Mouse (Mus musculus): Measurements from ENCODE around the gene Gne.

Gne gene

DNA sequence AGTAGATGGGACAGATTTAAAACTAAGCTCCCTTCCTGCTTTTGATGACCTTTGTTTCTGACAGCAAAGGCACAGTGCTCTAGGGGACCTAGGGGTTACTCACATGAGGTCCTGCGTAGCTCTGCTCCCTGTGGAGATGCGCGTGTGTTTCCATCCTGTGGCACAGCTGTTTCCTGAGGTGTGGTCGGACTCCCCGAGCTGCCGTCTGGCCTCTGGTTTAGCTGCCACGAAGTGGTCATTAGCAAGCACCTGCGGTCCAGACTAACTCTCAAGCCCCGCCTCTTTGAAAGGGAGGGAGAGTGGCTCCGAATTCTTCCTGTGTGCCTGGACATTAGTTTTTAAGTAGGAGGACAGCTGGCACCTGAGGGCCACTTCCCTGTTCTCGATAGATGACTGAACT lies at the start of gene Gne:
Gene Gne (minus strand): TSS at position 233 of the 400 bp plus-strand sequence.
- no peak for DNase-seq (ENCODE audit: extremely low read depth, low read depth, low spot score)

DNA sequence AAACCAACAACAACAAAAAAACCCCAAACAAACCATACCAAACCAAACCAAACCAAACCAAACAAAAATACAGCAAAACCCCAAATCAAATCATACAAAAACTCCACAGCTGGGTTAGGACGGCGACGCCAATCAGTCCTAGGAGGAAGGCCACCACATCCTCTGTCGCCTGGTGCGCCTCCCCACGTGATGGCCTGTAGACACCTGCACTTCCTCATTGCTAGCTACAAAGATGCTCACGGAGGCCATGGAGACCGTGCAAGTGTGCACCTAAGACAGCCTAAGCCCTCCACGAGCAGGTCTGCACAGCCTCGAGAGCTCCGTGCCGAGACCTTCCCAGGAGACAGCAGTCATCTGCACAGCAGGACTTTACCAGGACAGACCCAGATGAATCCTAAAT lies 42.8 kb upstream of the Gne start:
- no peak for DNase-seq (ENCODE audit: extremely low read depth, low read depth, low spot score)

DNA sequence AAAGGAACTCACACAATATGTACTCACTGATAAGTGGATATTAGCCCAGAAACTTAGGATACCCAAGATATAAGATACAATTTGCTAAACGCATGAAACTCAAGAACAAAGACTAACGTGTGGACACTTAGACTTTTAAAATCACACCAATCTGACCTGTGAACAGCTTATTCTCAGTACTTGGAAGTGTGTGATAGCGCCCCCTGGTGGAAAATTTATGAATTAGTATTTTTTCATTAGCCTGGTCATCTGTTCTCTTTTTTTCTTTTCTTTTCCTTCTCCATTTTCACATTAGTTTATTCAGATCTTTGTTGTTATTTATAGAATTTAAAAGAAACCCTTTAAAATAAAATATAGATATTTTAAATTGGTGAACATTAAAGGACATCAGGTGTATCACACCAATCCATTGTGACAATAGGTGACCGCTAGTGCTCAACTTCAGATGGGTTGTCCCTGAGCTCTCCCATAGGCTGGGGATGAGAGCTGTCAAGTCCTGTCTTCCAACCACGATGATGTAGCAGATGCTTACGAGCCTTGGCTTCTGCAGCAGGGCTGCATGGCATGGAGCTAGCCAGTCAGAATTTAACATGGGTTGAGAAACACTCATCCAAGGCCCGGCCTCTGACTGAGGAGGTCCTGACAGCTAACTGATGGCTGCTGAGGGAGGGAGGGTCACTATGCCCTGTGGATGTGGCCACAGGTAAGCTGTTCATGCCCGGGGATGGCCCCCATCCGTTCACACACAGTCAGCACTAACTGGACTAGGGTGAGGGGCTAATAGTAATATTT lies 35.6 kb upstream of the Gne start:
- DNase-seq (ENCODE audit: extremely low read depth, low read depth, low spot score): no peak

DNA sequence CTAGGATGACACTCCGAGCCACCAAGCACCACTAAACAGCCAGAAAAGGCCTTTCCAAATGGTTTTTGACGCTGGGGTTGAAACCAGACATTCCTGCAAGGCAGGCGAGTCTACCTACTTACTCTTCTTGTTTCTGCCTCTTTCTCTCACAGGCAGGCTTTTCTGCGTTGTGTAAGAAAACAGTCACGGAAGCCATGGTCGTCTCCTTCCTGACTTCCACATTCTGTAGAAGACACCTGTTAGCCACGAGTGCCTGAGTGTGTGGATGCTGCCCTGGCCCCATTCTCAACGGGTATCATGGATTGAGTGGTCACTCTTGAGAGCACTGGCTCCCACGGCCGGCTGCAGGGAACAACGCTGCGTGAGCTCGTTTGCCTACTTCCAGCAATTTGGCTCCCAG lies 31.1 kb upstream of the Gne start:
- DNase-seq (ENCODE audit: extremely low read depth, low read depth, low spot score): no peak

DNA sequence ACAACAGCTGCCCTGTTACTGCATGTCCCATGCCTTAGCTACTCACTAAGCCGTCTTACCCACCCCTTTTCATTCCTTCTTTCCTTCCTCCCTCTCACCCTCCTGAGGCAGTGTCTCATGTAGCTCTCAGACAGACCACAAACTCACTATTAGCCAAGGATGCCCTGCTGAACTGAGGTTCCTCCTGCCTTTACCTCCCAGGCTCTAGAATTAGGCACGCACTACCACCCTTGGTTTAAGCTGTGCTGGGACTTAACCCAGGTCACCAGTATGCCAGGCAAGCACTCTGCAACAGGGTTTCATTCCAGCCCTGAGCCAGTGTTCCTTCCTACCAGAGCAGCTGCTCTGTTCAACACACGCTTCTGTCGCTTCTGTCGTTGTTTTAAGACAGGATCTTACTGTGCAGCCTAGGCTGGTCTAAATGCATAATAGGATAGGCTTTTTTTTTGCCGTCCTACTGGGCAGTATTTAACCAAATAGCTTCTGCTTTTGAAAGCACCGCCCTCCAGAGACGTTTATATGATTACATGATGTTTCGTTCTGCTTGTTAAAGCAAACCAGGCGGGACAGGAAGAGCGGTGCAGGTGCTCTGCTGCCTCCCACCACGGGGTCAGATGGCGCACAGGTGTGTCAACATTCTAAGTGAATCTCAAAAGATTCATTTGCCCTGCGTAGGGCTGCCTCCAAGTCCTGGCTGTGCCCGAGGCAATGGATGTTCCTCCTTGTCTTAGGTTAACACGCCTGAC lies 29.6 kb upstream of the Gne start:
- DNase-seq (ENCODE audit: extremely low read depth, low read depth, low spot score): no peak

DNA sequence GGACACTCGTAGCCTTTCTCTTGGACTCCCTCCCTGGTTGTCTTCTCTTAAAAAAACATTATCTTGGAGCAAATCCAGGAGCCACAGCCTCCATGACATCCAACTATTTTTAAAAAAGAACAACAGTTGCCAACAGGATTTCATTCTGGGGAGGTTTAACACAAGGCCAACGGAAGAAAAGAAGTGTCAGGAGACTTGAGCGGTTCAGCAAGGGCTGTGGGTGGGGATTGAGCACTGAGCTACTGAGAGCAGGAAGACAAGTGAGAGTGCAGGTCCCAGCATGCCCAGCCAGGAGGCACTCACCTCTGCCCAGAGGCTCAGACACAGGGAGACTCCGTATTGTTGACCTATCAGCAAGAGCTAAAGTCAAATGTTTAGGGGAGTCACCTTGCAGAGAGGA lies 28.8 kb upstream of the Gne start:
- no peak for DNase-seq (ENCODE audit: extremely low read depth, low read depth, low spot score)

DNA sequence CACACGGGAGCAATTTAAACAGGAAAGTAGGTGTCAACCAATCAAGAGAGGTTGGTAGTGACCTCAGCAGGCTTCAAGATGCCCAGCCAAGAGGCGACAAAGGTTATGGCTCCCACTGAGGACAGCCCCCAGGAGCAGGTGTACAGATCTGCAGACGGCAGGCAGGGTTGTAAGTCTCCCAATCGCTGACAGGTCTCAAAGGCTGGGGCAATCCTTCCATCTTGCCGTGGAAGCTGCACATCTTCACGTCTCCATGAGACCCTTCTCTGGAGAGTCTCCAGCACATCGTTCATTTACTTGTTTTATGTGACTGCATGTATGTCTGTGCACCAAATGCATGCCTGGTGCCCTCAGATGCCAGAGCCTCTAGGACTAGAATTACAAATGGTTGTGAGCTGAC lies 26.8 kb upstream of the Gne start:
- no peak for DNase-seq (ENCODE audit: extremely low read depth, low read depth, low spot score)

DNA sequence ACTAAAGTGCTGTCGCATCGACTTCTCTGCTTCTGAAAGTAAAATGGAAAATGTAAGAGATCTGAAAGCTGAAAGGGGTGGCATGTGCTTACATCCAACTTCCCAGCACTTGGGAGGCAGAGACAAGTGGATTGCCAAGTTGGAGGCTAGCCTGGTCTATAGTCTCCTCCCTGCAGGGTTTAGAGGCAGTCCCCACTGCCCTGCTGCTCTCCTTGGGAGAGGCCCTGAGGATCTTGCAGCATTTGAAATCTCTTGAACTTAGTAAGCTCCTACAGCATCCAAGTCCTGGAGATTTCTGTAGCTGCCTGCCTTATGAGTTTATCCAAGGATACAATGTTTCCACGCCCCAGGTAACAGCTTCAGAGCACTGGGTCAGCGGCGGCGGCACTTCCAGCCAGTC lies 24.3 kb upstream of the Gne start:
- no peak for DNase-seq (ENCODE audit: extremely low read depth, low read depth, low spot score)

DNA sequence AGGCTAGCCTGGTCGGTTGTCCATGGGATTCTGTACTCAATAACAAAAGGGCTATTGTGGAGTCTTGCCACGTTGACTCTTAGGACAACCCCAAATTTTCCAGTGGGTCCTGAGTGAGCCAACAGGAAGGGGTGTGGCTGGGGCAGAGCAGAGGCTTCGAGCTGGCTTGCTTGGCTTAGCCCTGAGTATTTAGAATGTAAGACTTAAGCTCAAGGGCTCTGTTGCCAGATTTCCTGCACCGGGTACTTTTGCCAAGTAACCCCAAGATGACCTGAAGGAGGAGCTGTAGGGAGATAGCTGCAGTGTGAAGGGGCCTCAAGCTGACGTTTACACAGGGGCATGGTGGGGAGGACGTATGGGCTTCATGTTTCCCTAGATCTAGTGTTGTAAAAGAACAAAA lies 23.4 kb upstream of the Gne start:
- DNase-seq (ENCODE audit: extremely low read depth, low read depth, low spot score): no peak

DNA sequence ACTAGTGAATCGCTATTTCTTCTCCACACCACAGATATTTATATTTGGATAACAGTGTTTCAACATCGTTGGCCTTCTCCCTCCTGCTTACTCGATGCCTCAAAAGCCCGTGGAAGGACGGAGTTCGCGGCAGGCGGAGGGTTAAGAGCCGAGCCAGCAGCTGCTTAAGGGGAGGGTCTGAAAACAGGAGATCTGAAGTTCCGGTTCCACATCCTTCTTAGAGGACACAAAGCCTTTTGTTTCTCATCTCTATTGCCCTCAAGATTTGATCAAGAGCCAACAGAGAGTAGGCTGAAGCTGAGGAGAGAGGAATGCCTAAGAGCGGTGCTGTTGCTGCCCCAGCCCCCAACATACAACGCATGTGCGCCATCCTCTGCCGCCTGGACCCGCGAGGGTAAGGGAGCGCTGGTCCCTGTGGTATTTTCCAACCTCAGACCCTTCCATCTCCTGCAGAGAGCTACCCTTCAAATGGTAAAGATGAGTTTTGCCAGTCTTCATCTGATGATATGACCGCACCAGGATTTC lies 22.4 kb upstream of the Gne start:
- DNase-seq (ENCODE audit: extremely low read depth, low read depth, low spot score): no peak

DNA sequence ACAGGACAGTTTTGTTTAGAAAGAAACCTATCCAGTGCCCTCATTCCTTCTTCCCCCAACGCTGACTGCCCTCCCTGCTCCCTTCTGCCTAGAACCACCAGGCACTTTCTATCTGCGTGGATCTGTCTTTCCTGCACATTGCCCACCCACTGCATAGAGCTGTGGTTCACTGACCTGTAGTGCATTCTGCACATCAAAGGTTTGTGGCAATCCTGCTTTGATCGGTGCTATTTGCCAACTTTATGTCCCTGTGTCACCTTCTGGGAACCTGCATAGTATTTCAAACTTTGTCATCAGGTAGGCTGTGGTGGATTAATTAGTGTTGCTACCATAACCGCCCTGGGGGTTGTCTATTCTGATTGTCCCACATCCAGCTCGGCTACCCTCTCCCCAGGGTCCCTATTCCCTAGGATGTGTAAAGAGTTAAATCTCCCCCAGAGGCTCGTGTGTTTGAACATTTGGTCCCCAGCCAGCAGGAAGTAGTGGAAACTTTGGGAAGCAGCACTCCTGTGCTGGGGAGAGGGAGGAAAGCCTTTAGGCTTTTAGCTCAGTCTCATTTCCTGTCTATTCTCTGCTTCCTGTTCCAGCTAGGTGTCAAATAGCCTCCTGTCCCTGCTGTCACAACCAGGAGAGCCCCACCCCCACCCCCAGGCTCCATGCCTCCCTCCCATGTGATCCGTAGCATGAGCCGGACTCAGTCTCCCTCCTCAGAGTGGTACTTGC lies 20.4 kb upstream of the Gne start:
- DNase-seq (ENCODE audit: extremely low read depth, low read depth, low spot score): no peak

DNA sequence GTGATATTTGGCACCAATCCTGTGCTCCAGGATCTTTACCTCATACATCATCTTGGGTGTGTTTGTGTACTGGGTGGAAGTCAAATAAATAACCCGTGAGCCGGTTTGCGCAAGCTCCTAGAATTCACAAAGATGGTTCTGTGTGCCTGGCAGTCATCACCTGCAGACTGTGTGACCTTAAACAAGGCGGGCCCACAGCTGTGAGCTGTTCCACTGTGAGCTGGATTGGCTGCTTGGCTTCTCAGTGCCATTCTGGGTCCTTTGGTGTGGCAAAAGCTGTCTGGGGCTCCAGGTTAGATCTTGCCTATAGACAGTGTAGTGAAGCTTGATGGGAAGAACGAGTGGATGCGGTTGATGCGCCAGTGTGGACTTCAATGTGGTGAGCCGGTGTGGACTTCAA lies 19.6 kb upstream of the Gne start:
- DNase-seq (ENCODE audit: extremely low read depth, low read depth, low spot score): no peak

DNA sequence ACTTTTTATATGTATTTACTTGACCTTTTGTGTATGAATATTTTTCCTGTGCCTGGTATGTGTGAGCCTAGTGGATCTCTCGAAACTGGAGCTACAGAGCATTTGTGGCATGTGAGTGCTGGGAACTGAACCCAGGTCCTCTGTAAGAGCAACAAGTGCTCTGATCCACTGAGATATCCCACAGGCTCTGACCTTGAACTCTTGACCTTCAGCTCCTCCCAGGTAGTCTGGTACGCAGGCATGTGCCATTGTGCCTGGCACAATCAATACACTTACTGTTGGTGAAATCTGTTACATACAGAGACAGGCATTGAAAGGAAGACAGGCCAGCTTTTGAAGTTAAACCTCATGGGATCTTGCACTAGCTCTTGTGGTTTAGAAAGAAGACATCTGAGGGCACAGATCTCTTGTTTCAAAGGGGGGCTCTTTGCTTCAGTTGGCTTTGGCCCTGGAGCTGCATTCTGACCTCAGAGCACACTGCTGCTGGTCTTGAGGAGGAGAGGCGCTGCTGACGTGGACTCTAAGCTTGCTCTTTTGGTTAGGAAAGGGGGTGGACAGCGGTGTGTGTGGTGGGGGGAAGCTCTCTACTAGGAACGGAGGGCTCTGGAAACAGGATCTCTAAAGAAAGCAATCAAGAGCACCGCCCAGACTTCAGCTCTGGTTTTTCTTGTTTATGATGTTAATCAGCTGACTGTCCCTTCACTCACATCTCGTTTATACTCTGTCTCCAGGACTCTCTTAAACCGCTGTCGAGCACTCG lies 13.8 kb upstream of the Gne start:
- DNase-seq (ENCODE audit: extremely low read depth, low read depth, low spot score): no peak

DNA sequence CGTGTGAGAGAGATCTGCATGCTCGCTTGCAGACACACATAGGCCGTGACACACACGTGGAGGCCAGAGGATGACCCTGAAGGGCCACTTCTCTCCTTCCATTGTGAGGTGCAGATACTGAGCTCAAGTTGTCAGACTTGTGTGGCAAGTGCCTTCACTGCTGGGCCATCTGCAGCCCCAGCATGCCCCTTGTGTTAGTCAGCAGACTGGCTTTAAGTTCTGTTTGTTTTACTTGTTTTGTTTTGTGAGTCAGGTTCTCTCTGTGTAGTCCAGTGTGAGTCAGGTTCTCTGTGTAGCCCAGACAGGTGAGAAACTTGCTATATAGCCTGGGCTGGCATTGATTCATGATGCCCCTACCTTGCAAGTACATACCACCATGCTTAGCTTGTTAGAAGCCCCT lies 10.5 kb upstream of the Gne start:
- DNase-seq (ENCODE audit: extremely low read depth, low read depth, low spot score): no peak

DNA sequence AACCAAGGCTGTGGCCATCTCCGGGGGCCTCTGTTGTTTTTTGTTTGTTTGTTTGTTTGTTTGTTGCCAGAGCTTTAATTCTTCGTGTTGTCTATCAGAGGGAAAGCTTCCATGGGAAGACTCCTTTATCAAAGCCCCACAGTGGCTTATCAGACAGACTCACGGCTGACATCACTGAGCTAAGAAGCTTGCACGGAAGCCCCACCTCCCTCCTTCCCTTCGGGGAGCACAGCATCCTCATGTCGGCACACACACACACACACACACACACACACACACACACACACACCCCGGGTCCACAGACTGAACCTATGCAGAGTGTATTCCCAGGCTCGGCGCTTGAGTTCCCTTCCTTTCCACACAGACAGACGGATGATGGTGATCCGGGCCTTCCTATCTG lies 8.4 kb upstream of the Gne start:
- DNase-seq (ENCODE audit: extremely low read depth, low read depth, low spot score): no peak

DNA sequence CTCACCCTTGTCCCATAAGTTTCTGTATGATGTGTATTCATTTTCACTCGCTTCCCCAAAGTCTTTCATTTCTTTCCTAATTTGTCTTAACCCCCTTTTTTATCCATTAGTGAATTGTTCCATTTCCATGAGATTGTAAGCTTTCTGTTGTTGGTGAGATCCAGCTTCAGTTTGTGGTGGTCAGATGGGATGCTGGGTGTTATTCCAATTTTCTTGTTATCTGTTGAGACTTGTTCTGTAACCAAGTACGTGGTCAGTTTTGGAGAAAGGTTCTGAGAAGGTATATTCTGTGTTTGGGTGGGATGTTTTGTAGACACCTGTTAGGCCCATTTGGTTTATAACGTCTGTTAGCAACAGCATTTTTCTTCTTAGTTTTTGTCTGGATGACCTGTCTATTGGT lies 1.6 kb upstream of the Gne start:
- DNase-seq (ENCODE audit: extremely low read depth, low read depth, low spot score): no peak

DNA sequence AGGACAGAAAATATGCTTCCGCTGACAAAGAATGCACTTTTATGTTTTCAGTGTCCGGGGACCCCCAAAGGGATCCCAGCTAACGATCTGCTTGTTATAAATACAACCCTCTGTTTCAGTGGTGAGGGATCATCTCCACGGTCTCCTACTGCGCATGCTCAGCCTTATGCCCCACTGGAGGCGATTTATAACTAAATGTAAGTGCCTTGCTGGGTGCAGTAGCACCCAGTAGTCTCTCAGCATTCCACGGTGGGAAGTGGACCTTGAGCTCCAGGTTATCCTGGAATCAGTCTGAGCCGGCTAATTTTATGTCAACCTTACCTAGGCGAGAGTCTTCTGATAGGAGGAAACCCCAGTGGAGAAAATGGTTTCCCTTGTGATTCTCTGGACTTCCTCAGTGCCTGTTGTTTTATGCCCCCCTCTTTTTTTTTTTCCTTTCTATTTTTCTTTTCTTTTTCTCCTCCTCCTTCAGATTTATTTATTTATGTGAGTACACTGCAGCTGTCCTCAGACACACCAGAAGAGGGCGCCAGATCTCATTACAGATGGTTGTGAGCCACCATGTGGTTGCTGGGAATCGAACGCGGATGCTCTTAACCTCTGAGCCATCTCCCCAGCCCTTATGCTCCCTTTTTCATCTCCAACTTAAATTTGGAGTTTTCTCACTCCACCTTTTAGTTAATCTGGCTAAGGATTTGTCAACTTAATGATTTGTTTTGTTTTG lies 787 bp upstream of the Gne start:
- DNase-seq (ENCODE audit: extremely low read depth, low read depth, low spot score): no peak

DNA sequence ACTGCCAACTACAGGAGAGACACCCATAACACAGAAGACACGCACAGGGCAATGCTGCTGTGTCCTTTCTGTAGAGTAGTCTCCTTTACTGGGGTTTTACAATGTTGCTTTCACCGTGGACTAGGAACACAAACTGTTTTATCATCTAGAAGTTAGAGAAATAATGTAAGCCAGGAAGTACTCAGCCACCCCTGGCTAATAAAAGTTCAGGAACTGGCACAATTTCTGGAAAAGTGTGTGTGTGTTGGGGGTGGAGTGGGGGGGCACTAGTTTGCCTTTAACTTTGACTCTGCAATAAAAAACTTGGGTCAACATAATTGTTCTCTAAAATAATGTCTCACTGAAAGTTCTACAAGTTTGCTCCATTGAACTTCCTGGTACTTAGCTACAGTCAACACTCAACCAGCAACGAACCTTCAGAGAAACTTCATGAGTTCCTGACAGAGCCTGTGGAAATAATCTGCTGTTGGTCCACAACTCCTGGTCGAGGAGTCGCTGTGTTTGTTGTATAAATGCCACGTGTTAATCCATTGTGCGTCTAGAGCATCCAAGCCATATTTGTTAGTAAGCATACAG lies 5.5 kb downstream of the Gne start:
- no peak for DNase-seq (ENCODE audit: extremely low read depth, low read depth, low spot score)

DNA sequence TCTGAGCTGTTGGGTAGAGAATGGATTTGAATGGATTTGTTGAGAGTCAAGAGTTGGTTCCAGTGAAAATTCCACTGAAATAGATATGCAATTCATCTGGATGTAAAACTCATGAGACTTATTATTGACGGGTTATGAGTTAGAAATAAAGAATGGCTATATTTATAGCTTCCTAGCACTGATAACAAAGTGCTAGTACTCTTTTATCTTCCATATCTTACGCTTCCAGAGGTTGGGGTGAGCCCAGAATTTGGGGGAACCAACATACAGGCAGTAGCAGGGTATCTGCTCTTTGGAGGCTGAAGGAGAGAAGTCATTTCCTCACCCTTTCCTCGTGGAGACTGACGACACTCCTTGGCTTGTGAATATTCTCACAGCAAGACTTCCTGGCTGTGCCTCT lies 9.6 kb downstream of the Gne start:
- DNase-seq (ENCODE audit: extremely low read depth, low read depth, low spot score): no peak

DNA sequence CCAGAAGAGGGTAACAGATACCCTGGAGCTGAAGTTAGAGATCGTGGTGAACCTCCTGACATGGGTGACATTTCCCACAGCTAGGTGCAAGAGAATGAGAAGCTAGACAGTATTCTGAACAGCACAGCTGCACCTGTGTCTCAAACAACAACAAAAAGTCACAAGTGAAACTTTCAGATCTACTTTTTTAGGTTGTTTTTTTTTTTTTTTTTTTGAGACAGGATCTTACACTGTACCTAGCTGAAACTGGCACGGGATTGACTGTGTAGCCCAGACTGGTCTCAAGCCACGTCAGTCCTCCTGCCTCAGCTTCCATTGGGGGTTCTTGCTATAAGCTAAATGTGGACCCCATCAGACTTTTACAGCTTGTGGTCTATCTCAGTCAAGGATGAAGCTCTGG lies 10.2 kb downstream of the Gne start:
- no peak for DNase-seq (ENCODE audit: extremely low read depth, low read depth, low spot score)

Measured in fat pad, adult 2 months (tissue).